Mouse (Mus musculus) cerebellum, adult 9-10 months (tissue): ENCODE results near the gene Cacna2d3.
A peak's percentile ranks its signal among the peaks of the same experiment; 100 is the strongest.

ENCODE experiments used
- DNase-seq: peaks from one replicate; pipeline ENCODE4 v3.0.0; 2022

The Cacna2d3 gene

DNA sequence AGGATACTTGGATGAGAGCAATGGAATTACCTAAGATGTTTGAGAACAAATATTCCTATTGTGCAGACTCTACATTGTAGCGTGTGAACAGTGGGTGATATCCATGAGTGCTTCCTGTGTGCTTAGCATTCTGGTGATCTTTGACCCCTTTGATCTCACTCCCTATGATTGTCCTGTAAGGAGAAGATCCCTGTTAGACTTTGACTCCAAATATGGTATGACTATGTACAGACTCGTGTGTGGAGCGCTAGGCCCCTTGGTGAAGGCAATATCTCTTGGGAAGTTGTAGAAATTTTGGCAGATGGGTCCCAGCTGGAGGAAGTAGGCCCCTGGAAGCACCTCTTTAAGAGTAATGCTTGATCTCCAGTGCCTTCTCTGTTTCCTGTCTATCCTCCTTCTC is 829.1 kb downstream of the Cacna2d3 start:
- no peak for DNase-seq

DNA sequence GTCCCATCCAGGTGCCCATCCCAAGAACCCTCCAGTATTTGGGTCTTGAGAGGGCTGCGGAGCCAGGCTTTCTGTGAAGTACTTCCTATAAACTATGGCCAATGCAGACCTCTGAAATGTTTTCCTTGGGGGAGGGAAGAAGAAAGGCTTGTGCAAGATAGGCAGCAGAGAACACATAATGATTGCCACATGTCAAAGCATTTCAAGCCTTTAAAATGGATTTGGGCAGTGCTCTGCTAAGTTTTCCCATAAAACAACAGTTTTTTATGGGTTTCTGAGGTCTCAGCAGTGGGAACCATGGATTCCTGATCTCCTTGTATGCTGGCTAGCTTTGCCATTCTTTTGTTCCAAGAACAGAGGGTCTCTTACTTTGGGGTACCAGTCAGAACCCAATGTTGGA is 834.3 kb downstream of the Cacna2d3 start:
- no peak for DNase-seq

DNA sequence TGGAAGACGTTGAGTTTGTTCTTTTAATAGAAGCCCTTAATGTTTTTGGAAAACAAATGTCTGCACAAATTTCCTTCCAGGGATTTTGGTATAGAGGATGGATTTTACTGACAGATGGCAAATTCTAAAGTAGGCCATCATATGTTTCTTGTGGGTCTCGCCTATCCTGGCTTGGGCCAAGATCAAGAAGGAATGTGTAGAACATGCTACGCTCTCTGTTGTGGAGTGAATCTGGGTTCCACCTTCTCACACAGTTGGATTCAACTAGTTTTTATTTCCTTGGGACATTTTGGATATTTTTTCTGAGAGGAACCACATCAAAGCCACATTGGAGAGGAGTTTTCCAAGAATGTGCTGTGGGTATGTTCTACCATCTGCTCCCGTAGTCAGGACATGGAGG is 835.0 kb downstream of the Cacna2d3 start:
- peak; percentile 27 for DNase-seq

DNA sequence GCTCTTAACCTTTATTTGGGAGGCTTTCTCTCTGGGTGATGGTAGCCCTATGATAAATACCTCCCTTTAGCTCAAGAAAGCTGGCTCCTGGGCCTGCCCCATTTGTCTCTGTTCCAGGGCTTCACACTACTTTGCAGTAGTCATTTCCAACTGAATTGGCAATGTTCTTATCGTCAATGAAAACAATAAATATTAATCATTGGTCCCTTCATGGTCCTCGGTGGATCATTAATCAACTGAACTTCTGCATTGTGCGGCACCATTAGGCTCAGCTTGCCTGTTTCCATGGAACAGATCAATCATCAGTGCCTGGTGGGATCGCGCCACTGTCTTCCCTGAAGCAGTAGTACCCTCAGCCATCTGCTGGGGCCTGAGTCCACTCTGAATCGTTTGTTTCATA is 850.7 kb downstream of the Cacna2d3 start:
- no peak for DNase-seq

DNA sequence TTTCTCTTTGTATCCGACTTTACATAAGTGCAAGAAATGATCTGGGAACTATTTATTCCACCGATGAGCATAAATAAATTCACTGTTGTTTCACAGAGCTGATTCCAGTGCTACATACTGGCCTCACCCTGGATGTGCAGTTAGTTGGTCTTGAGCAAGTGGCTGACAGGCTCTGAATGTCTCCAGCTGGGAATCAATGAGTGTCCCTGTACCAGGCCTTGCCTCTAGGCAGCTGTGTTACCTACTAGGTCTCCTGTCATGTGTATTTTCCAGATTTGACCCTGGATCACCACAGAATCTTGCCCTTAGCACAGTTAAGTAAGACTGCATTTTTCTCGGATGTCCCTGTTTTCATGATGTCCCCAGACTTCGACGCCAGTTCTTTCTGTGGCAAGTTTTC is 851.3 kb downstream of the Cacna2d3 start:
- no peak for DNase-seq

DNA sequence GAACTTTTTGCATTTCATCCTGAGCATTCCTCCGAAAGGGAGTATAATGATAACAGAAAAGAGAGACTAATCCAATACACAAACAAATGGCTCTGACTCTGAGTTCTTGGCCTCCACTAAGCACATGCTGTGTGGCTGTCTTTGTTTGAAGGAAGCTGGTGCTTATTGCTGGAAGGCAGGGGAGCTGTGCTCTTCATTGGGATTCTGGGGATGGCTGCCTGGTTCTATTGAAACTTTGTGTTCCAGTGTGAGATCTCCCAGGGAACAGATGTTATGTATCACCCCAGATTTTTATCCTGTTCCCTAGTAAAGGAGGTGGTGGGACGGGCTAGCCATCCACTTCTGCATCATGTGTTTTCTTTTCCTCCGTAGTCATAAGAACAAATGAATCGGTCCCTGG is 856.7 kb downstream of the Cacna2d3 start:
- no peak for DNase-seq

DNA sequence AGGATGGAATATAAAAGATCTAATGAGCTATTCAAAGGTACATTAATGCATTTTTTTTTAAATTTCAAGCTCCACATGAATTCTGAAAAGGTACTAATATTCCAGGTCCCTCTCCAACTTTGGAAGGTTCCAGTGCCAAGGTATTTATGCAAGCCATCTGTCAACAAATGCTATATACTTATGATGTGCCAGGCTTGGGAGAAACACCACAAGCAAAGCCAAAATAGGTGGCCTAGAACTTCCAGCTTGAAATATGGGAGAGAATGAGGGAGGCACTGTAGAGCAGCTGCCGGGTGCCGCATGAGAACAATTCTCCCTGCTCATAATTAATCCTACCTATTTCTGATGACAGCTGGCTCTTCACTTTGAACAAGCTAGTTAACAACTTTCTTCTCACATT is 860.5 kb downstream of the Cacna2d3 start:
- peak; percentile 71 for DNase-seq
